Mouse (Mus musculus): ENCODE measurements around the gene Gm14685.
"Not testable (repeated sequence)": the region's sequence is repeated elsewhere in the genome, so short reads cannot be mapped to it uniquely, and the experiment has no call there.

Gene Gm14685

GRCm38 (mm10) chrX:73116747-73117146 lies at the start of gene Gm14685:
Gene Gm14685 (plus strand): TSS chrX:73117047.
- not testable (repeated sequence) for DNase-seq (ENCODE audit: low spot score)

DNA sequence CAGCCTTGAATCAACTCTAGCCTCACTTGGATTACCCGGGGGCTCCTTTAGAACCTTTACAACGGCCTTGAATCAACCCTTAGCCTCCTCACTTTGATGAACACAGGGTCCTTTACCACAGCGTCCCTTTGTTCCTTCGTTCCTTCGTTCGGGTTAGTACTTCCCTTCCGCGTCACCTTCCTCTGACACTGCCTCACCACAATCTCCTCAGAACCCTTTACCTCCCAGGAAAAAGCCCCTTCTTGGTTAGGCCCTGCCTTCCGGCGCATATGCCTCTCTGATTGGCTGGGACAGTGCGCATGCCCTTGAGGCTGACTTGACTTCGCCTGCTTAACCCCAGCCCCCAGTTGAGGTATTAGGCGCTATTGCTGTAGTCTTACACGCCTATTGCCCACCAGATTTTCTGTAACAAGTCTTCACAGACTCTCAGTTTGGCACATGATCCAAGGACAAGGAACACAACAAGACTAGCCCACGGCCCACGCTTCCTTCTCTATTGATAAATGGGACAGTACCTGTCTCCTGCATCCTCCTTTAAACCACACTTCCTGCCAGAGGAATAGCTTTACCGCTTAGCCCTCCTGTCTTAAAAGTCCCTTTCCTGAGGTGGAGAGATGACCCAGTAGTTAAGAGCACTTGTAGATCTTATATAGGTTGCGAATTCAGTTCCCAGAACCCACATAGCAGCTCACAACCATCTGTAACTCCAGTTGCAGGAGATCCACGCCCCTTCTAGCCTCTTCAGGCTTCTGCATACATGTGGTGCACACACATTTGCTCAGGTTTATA lies 34.4 kb upstream of the Gm14685 start, which contains the start of gene Xlr4a:
Xlr4a (minus strand) TSS at position 212 of the 789 bp plus-strand sequence.
- DNase-seq (ENCODE audit: low spot score), result peak; percentile 19

- DNase-seq (ENCODE audit: low spot score), result peak; percentile 68
Measured at GRCm38 (mm10) chrX:73096941-73097508, 19.8 kb upstream of the Gm14685 start, which contains the start of gene Xlr3a. Gene Xlr3a (minus strand): TSS chrX:73097095.

GRCm38 (mm10) chrX:73122859-73123829 lies 6.3 kb downstream of the Gm14685 start:
- DNase-seq (ENCODE audit: low spot score), result not testable (repeated sequence)

- not testable (repeated sequence) for DNase-seq (ENCODE audit: low spot score)
Measured at GRCm38 (mm10) chrX:73143218-73143618, 26.4 kb downstream of the Gm14685 start.

- not testable (repeated sequence) for DNase-seq (ENCODE audit: low spot score)
Measured at GRCm38 (mm10) chrX:73148496-73148895, 31.6 kb downstream of the Gm14685 start, which contains the start of gene Xlr5b. Gene Xlr5b (plus strand): TSS chrX:73148796.

- DNase-seq (ENCODE audit: low spot score), result not testable (repeated sequence)
Measured at GRCm38 (mm10) chrX:73149350-73149749, 32.5 kb downstream of the Gm14685 start, which contains the start of gene DXBay18. Gene DXBay18 (minus strand): TSS chrX:73149450.

DNA sequence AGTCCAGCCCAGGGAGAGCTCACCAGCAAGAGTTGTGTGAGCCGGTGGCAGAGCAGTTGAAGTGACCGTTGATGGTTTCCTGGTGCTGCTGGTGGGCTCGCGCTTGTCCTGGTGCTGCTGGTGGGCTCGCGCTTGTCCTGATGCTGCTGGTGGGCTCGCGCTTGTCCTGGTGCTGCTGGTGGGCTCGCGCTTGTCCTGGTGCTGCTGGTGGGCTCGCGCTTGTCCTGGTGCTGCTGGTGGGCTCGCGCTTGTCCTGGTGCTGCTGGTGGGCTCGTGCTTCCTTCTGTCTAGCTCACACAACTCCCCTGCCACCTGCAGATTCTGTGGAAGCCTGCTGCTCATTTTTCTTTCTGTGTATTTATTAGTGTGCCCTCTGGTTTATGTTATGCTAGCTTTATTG lies 60.0 kb downstream of the Gm14685 start, which contains the start of gene Spin2d:
Spin2d (minus strand) TSS at position 101 of the 400 bp plus-strand sequence.
- not testable (repeated sequence) for DNase-seq (ENCODE audit: low spot score)
